Mouse (Mus musculus) olfactory bulb, adult 2 months (tissue): ENCODE measurements at regions not wholly inside any gene's neighbourhood (a gene's known extent, or its start where the extent isn't known, plus 50 kb on each side); places are given as distances from the start of the nearest gene placed in this dataset.

ENCODE experiments used
- CTCF ChIP-seq: fragments of 200-500 bp; IDR thresholded peaks from 2 replicates; pipeline ENCODE4 v1.5.1; 2012; ENCODE audit warnings: low read depth, mild to moderate bottlenecking, low read length, moderate library complexity; ENCODE audit not compliant: insufficient read depth
- POLR2A ChIP-seq: fragments of 200-500 bp; IDR thresholded peaks from 2 replicates; pipeline ENCODE4 v1.6.1; 2012; ENCODE audit warnings: mild to moderate bottlenecking, low read depth, low read length, moderate library complexity; ENCODE audit not compliant: insufficient read depth

GRCm38 (mm10) chr1:73363549-73364299, 348.0 kb upstream of the Tnp1 start:
- TF ChIP-seq POLR2A (no peak), CTCF (no peak)
